Mouse (Mus musculus): ENCODE measurements at regions not wholly inside any gene's neighbourhood (a gene's known extent, or its start where the extent isn't known, plus 50 kb on each side); places are given as distances from the start of the nearest gene placed in this dataset.

DNA sequence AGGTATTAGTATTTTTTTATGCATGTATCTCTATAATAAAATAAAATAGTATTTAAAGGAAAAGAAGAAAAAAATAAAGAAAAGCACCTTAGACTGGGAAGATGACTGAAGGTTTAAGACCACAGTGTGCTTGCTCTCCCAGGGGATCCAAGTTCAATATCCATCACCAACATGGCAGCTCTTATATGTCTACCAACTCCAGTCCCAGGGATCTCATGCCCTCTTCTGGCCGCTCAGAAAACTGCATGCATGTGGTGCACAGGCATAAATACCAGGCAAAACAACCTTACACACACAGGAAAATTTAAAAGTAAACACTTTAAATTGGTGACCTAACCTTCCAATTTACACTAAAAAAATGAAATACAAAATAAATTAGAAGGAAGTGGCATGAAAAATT lies 586.6 kb upstream of the Cntn4 start:
- peak; percentile 39 for TF ChIP-seq CTCF (IDR thresholded peaks at IDR 0.05; ENCODE audit: low read depth)
- no peak for TF ChIP-seq EP300 (IDR thresholded peaks at IDR 0.05; ENCODE audit: low read depth)

Data from liver, embryonic 14.5 days (tissue).